Mouse (Mus musculus) inflammation-experienced regulatory T-cells, adult 16 weeks (primary cell): ENCODE data around the gene Cpeb2. TPM values are rescaled to one million over a fixed set of nuclear protein-coding genes. Genes with fewer than 3 reads are reported as not detected.

Source experiments
- polyA plus RNA-seq: library from polyadenylated mRNA; unstranded; fragments of 100-300 nt; shearing (Covaris generic); gene quantifications from one replicate; pipeline ENCODE4 v1.2.1, GENCODE M21; 2017

Cpeb2 gene
- 2.5 TPM for polyA plus RNA-seq

DNA sequence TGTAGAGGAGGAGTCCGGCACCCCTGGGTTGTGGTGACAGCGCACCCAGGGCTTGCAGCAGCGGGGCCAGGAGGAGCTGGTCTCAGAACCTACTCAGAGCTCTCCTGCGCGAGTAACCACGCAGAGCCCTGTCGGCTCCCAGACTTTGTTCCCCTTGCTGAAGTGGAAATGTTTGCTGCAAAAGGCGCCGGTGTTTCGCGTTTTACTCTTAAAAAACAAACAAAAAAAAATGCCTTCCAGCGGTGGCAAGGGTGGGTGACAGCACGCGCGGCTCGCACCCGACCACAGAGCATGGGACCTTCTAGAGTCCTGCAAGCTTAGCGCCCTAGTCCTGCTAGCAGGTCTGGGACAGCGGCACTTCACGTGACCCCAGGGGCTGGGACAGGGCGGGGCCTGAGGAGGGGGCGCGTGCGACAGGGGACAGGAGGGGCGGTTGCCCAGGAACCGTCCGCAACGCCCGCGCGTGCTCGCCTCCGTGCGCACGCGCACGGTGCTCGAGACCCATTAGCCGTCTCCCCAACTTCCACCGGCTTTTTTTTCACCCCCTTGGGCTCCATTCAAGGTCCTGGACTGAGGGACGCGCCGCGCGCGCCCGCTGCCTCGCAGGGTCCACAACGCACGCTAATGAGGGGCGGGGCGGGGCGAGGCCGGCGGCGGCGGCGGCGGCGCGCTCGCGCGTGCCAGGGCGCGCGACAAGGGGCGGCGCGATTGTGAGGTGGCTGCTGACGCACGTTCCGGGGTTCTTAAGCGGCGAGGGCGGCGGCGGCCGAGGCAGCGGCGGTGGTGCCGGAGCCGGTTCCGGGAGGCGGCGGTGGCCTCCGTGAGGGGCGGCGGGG, at the start of gene Cpeb2:
Cpeb2 (plus strand) TSS at position 691 of the 836 bp plus-strand sequence.

